Mouse (Mus musculus) lung, adult 2 months (tissue): ENCODE measurements around the gene Nmnat2.

Experiments
- CTCF ChIP-seq: fragments of 200-500 bp; IDR thresholded peaks from 2 replicates; pipeline ENCODE4 v1.5.1; 2011; ENCODE audit warnings: mild to moderate bottlenecking, low read length, control low read depth; ENCODE audit not compliant: insufficient read depth
- POLR2A ChIP-seq: fragments of 200-500 bp; IDR thresholded peaks from 2 replicates; pipeline ENCODE4 v1.6.1; 2011; ENCODE audit warnings: low read depth, mild to moderate bottlenecking, control low read depth, low read length, borderline replicate concordance; ENCODE audit errors: extremely low read depth

DNA sequence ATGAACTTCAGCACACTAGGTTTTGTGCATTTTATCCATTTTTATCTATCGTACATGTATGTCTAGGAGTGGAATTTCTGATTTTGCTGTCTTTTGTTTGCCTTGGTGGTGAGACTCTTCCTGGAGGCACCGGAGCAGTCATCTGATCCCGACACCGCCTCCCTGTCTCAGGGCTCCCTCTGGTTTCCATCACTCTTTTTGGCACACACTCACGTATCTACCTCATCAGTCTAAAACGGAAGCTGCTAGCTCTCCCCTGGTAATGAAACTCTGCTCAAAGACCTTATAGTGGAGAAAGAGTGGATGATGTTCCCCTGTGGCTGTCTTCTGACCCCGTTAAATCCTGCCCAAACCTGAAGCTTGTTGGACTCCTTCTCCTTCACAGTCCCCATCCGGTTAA is 200.6 kb downstream of the Nmnat2 start:
- TF ChIP-seq CTCF (no peak), POLR2A (no peak)
